Mouse (Mus musculus): ENCODE measurements around the gene Zfp618.

Gene Zfp618

GRCm38 (mm10) chr4:63031240-63031639, 65.9 kb downstream of the Zfp618 start:
- DNase-seq (ENCODE audit: low spot score): no peak

- DNase-seq (ENCODE audit: low spot score): no peak
Measured at GRCm38 (mm10) chr4:63032581-63033006, 67.2 kb downstream of the Zfp618 start.

DNA sequence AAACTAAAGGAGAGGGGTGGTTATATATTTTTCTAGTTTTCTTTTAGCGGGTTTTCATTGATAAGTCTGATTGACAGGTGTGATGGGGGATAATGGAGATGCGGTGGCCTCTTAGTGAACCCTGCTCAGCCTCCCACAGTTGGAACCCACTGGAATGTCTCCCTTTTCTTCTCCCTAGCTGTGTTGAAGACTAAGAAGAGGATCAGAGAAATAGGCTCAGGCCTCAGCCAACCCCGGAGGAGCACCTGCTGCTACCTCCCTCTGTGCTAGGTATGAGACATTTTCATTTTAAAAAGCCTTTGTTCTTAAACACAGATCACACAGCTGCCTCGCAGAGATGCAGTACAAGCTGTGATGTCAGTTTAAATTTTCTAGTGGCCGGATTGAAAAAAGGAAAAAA, 68.4 kb downstream of the Zfp618 start:
- no peak for DNase-seq (ENCODE audit: low spot score)

- DNase-seq (ENCODE audit: low spot score): no peak
Measured at GRCm38 (mm10) chr4:63035991-63036390, 70.6 kb downstream of the Zfp618 start.

DNA sequence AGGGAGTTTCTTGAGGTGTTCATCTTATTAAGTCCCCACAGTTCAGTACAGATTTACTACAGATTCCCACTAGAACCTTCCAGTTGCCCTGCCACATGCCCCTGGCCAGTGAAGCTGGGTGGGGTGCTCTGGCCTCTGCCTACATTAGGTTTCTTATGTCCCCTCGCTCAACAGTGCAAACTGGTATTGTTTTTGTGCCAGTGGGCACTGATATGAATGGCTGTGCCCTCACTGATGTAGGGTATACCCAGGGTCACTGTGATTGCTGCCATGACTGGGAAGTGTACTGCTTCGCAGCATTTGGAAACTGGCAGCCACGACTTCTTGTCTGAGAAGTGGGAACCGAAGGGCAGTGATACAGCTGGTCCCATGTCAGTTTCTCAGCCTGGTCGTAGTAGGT, 71.4 kb downstream of the Zfp618 start:
- no peak for DNase-seq (ENCODE audit: low spot score)

DNA sequence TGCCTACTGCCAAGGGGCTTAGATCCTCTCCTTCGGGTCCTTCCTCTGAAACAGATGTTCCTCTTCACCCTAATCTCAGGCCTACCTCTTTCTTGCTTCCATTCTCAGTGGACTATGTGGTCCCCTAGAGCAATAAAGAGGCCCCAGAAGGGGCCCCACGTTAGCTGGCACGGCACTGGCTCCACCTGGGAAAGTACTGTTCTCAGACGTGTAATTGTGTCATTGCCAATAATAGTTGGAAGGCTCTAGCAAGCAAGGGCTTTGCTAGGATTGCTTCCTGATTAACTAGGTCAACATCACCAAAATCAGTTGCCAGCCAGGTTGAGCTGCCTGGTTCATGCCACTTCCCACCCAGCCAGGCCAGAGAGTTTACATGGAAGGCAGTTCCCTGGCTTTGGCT, 72.2 kb downstream of the Zfp618 start:
- no peak for DNase-seq (ENCODE audit: low spot score)

GRCm38 (mm10) chr4:63038265-63038664, 72.9 kb downstream of the Zfp618 start:
- DNase-seq (ENCODE audit: low spot score): no peak

DNA sequence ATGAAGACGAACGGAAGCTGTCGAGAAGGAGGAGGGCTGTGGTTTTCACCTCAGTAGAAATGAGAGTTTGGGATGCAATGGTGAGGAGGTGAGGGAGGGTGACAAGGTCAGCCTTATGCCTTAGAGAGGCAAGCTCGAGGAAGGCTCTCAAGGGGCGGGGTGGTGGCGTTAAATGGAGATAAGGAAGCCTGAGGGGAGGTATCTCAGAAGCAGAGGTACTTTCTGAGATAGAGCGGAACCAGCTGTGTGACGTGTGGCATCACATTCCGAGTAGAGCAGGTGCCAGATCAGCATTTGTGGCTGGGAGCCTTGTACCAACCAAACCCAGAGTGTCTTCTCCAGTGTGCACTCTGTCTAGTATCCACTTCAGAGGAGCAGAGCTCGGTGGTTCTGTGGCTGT, 73.6 kb downstream of the Zfp618 start:
- DNase-seq (ENCODE audit: low spot score): no peak

DNA sequence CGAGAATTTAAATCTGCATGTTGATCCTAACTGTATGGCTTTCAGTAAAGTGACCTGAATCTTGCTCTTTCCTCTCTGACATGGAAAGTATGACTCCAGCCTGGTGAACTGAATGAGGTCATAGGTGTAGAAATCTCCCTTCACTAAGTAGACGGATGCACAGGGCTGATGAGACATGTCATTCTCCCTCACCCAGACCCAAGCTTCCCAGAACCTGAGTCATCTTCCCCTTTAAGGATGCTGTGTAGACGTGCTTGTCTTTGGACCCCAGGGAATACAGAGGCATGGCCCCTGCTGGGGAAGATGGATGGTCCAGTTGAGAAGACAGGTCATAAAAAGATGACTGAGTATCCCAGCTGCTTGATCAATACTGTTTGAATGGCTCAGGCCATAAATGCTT, 83.2 kb downstream of the Zfp618 start:
- no peak for DNase-seq (ENCODE audit: low spot score)

GRCm38 (mm10) chr4:63049596-63050318, 84.4 kb downstream of the Zfp618 start:
- DNase-seq (ENCODE audit: low spot score): no peak

GRCm38 (mm10) chr4:63050319-63050676, 84.9 kb downstream of the Zfp618 start:
- DNase-seq (ENCODE audit: low spot score): no peak

GRCm38 (mm10) chr4:63050949-63051348, 85.6 kb downstream of the Zfp618 start:
- no peak for DNase-seq (ENCODE audit: low spot score)

DNA sequence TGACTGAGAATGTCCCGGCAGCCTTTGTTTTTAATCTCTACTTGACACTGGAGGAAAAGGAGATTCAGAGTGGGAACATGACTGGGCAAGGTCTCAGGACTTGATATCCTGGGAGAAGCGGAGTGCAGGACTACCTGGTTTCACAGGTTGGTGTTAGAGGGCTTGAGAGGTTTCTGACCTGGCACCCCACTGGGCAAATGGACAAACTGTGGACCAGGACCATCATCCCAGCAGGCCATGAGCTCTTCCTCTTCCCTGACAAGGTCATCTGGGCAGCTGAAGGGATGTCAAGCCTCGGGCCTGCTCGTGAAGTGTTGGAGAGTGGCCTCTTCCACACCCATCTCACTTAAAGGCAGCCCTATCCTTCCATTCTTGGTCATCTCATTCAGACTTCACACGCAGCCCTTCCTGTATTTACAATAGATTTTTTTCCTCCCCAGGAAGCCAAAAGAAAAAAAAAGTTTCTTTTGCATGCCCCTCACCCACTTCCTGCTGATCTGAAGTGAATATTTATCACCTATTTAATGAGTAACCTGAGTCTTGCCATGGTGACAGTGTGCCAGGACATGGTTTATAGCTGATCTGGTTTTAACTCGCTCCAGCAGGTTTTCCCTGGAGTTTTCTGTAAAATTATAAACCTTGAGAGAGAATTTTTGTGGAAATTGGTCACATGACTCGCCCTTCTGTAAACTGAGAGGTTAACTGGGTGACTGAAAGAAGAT, 86.7 kb downstream of the Zfp618 start:
- no peak for DNase-seq (ENCODE audit: low spot score)

DNA sequence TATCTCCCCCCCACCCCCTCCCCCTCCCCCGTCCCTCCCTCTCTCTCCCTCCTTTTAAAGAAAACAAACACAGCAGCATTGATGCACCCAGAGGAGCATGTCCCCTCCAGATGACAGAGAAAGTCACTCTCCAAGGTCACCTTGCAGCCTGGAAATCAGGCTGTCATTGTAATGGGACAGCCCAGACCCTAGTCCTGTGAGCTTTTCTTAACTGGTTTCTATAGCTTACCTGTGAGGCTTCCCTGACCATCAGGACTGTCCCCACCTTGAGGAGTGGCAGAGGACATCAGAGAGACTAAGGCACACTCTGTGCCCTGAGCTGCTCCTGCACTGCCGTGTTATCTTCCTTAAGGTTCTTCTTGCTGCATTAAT, 87.3 kb downstream of the Zfp618 start:
- no peak for DNase-seq (ENCODE audit: low spot score)

DNA sequence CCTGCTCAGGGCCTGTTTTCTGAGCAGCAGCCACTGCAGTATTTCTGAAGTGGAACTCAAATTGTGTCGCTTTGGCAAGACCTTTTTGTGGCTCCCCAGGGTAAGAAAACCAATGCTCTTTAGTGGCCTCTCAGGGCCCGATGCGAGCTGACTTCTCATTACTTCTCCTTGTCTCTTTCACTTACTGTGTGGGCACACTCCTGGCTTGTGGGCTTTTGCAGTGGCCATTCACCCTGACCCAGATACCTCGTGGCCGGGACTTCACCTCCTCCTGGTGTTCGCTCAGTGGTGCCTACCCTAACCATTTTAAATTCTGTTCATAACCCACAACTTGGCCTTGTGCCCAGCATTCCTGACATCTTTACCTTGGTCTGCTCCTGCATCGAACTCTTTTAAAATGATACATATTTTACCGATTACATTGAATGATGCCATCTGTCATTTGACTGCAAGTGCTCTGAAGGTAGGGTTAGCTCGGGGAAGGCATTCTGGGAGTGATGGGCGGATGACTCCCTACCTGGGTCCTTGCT, 89.9 kb downstream of the Zfp618 start:
- no peak for DNase-seq (ENCODE audit: low spot score)

- no peak for DNase-seq (ENCODE audit: low spot score)
Measured at GRCm38 (mm10) chr4:63056641-63057415, 91.5 kb downstream of the Zfp618 start.

DNA sequence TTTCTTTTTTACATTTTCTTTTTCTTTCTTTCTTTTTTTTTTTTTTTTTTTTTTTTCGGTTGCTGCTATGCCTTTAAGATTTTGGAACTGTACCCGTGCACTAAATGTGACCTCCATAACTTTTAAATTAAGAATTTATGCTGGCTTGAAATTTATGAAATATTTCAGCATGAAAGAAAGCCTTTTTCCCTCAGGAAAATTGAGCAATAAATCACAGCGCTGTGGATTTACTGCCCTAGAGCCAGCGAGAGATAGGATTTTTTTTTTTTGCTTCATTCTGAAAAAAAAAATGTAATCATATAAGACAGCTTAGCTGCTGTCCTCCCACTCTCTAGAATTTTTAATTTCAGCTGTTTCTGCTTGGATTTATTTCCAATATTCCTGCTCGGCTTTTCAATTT, 92.2 kb downstream of the Zfp618 start:
- DNase-seq (ENCODE audit: low spot score): no peak

GRCm38 (mm10) chr4:63058686-63059085, 93.3 kb downstream of the Zfp618 start:
- DNase-seq (ENCODE audit: low spot score): no peak

GRCm38 (mm10) chr4:63060358-63060757, 95.0 kb downstream of the Zfp618 start:
- DNase-seq (ENCODE audit: low spot score): no peak

GRCm38 (mm10) chr4:63061411-63061810, 96.0 kb downstream of the Zfp618 start:
- no peak for DNase-seq (ENCODE audit: low spot score)

DNA sequence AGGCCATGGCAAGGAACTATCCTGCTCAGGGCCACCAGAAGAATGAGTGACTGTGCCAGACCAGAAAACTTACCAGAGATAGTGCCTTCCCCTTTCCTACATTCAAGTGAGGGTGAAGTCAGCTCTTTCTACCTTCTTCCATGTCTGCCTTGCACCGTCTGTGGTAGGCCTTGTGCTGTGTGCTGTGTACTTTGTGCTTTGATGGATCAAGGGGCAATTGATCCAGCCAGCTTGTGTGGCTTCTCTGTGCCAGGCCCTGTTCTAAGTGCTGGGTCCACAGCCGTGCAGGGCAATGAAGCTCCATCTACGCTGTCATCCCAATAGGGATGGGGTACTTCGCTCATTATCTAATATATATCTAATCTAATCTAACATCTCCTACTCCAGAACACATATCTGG, 98.0 kb downstream of the Zfp618 start:
- DNase-seq (ENCODE audit: low spot score): no peak

DNA sequence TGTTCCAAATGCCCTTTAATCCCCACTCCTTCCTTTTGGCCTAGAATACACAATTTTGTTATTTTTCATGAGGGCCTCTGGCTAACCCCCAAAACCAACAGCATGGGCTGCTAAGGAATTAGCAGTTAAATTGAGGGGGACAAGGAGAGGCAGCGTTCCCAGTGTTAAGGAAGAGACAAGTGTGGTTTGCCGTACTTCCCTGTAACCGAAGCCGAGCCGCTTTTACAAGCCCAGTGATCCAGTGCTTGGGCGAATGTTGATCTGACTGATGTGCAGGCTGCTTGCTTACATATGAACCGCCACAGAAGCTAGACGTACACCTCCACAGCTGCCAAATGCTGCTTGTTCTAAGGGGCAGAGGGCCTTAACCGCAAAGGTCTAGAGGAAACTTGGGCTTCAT, 99.5 kb downstream of the Zfp618 start:
- DNase-seq (ENCODE audit: low spot score): no peak

- no peak for DNase-seq (ENCODE audit: low spot score)
Measured at GRCm38 (mm10) chr4:63066796-63067195, 101.4 kb downstream of the Zfp618 start.
